Mouse (Mus musculus) ES-CJ7 (cell line): ENCODE measurements around the gene Fndc8.

Source experiments
- DNase-seq: peaks from one replicate; pipeline ENCODE4 v3.0.0; 2011; ENCODE audit warnings: low read depth, low spot score

Fndc8 gene

DNA sequence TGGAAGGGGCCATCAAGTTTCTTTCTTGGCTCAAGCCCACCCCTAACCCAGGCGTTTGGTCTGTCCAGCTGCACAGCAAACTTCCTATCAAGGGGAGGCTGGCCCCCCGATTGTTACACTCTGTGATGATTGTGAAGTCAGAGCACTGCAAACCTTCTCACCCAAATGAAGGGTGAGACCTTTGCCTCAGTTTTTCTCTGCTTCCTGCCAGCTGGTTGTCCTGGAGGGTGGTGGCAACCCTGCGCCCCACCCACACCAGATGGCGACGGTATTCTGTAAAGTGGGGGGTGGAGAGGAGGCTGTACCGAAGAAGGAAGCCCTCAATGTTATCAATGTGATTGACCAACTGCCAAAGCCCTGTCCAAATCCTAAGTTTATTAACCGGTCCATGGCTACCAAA lies at the start of gene Fndc8:
Fndc8 (plus strand) TSS at position 189 of the 400 bp plus-strand sequence.
- DNase-seq: no peak

DNA sequence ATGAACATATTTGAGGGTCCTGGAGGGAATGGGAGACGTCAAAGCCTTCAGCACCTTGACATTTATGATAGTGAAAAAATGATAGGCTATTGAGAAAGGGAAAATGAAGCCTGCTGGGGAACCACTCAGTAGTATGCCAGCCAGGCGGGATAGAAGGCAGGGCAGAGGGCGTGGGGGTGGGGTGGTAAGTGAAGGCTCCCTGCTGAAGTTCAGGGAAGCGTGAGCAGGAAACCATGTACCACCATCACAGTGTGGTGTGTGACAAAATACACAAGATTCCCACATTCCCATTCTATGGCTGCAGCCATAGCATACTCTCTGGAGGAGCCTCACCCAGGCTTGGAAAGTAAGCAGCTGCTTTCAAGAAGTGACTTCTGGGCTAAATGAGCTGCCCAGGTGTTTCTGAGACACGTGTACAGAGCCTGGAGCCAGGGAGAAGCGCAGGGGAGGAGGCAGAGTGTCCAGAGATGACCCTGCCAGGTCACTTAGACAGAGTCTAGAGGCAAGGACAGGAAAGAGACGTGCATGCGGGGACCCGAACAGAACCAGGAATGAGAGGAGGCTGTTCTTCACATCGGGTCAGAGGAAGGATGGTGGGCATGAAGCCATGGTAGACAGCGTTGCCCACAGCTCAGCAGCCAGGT lies 47.0 kb upstream of the Fndc8 start:
- DNase-seq: no peak

DNA sequence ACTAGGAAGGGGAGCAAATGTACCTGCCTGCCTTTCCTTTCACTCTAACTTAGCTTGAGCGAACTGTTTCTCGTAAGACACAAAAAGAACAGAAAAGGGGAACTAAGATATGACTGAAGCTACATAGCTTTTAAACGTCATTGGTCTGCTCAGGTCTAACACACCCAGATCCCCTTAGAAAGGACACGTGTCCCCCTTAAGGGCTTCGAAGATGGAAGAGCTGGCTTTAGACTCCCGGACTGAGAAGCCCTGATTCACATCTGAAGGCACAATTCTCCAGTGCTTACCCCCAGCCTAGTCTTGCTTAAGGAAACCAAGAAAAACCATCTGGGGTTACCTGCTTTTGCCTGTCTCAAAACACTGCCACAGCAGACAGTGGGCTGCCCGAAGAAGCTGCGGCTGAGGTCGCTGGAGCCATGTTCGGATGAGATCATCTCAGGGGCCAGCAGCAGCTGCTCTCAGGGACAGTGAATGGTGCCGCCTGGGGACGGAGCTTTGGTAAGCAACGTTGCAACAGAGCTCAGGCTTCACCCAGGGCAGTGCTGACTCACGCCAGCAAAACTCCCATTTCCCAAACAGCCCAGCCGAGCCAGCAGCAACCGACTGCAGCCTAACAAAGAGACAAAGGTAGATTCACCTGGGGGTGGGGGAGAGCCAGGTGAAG lies 46.4 kb upstream of the Fndc8 start:
- DNase-seq: no peak

DNA sequence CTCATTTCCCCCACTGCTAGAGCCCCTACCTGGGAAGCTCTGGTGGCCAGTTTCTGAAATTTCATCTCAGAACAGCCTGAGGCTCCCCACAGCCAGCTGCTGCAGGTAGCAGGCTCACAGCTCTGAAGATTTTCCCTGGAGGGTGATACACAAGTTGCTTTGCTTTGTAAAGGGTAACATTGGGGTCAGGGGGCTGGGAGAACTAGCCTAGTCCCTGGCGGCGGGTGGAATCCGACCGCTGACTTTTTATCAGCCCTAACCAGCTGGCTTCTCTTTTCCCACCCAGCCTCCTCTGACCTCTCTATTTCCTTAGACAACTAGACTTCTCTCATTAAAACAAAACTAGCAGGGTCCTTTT lies 45.9 kb upstream of the Fndc8 start:
- no peak for DNase-seq

DNA sequence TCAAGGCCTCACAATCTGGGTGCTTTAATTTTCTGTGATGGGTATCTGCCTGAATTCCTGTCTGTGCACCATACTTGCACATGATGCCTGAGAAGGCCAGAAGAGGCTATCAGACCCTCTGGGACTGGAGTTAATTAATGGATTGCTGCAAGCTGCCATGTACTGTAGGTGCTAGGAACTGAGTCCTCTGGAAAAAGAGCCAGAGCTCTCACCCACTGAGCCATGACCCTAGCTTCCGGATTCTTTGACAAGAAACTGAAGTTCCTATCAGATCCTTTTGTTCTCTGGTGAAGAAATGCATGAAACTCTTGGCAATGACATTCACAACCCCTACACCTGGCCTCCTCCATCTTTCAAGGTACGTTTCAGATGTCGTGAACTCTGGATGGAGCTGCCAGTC lies 45.0 kb upstream of the Fndc8 start:
- no peak for DNase-seq

DNA sequence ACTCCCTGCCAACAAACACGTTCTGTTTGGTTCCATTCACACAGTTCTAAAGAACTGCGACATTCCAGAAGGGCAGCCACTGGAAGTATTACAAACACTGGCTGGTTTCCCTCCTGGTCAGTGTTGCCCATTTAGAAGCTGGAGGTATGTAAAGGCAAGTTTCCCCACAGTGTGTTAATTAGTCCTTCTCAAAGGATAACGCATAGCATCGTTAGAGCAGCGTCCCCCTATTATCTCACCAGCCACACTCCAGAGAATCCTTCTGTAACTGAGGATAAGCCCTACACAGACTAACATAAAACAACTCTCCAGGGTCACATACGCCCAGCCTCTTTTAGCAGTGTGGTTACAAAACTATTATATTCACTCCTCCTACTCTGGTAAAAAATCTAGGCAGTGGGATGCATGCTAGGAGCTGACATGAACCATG lies 44.3 kb upstream of the Fndc8 start:
- no peak for DNase-seq

DNA sequence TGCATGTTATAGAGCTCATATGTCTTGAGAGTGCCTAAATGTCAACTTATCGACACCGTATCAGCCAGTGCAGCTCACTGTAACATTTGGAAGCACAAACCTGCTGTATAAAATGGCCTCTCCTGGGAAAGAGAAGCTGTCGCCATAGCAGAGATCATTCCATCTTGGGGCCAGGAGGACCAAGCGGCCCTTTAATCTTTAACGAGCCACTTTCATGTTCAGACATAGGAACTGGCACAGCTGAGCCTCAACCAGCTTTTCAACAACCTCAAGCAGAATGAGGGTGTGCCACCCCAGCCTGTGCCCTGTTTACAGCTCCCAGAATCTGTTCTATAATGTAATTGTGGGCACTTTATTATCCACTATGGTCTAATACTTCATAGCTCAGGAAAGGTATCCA lies 41.7 kb upstream of the Fndc8 start:
- no peak for DNase-seq

DNA sequence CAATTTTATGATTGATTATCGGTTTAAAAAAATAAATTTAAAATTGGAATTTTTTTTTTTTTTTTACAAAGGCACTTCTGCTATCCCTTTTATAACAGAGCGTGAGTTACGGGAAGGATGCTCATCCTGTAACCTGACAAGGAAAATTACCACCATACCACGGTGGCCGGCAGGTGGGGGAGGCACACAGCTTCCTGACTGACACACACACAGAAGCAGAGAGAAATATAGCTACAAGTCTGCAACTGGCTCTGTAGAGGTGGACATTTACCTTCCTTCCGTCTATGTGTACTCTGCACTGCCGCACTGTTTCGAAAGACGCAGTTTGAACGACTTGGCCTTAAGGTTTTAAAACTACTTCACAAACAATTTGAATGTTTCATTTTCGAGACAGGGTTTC lies 39.8 kb upstream of the Fndc8 start:
- no peak for DNase-seq

DNA sequence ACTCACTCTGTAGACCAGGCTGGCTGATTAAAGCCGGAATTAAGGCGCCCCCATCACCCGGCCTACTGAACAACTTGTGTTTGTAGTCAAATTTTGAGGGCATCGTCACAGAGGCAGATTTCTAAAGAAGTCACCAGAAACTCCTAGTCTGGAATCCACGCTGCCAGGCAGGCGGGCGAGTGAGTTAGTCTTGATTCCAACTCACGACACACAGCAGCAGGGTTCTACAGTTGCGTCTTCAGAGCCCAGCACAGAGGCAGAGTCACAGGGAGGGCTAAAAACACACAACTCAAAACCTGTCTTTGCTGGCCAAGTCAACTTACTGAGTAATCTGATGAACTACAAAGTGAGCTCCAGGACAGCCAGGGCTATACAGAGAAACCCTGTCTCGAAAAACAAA lies 39.4 kb upstream of the Fndc8 start:
- DNase-seq: no peak

DNA sequence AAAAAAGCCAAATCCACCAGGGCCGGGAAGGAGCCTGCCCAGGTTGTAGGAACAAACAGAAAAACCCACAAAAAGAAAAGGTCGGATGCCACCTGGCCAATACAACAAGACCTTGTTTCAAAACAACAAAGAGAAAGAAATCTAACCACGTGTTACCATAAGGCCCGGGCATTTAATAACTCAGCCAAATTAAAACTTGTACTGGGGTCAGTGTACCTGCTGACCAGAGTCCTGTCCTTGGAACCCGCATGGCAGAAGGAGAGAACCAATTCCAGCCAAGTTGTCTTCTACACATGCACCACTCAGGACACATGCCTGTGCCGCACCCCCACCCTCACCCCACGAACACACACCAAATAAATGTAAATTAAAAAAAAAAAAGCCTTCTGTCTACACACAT lies 39.0 kb upstream of the Fndc8 start:
- no peak for DNase-seq

DNA sequence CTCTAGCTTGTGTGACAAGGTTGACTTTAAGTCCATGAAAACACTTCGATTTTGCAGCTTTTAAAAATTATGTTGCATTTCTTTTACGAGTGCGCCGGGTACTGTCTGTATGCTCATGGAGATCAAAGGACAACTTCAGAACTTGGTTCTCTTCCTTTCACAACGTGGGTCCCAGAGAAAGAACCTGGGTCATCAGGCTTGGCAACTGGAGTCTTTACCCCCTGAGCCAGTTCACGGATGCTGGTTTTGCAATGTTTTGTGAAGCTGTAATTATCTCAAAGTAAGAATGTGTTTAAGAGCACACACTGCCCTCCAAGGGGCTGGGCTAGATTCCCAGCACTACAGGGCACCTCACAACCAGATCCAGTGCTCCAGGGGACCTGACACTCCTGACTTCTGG lies 37.8 kb upstream of the Fndc8 start:
- DNase-seq: no peak

DNA sequence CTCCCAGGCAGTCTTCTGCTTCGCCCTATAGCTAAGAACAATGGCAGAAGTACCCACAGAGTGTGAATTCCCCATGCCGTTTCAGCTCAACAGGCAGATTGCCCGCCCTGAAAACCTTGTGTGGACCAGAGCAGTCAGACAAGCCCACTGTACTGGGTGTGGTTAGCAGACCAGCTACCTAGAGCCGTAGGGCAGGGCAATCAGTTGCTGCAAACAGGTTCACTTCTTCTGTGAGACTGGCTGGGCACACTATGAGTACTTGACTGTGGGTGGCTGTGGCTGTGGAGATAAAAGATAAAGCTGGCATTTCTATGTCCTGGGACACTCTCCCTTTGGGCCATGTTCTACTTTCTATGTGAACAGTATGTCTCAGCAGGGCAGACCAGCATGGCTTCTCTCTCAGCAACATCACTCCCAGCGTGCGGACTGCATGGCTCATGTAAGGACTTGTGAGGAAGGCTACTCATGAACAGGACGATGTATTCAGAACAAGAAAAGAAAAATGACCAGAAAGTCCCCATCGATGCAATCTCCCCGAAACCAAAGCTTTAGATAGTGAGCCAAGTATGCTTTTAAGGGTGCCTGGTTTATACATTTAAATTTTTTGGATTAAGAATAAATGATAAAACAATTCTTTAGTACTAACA lies 36.5 kb upstream of the Fndc8 start:
- no peak for DNase-seq

DNA sequence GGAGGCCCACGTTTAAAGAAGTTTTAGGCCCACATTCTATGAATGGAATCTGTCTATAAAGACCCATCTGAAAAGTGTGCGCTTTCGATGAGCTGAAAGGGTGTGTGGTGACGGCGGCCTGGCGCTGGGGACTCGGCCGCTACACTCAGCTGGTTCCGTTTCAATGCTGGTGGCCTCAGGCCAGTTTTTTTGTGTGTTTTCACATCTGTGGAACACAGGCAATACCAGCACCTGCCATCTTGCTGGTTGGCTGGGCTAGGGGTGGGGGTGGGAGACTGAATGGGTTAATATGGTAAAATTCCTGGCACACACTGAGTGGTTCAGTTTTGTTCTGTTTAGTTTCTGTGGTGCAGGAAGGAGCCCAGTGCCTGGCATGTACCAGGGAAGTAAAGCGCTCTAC lies 35.9 kb upstream of the Fndc8 start:
- DNase-seq: no peak

DNA sequence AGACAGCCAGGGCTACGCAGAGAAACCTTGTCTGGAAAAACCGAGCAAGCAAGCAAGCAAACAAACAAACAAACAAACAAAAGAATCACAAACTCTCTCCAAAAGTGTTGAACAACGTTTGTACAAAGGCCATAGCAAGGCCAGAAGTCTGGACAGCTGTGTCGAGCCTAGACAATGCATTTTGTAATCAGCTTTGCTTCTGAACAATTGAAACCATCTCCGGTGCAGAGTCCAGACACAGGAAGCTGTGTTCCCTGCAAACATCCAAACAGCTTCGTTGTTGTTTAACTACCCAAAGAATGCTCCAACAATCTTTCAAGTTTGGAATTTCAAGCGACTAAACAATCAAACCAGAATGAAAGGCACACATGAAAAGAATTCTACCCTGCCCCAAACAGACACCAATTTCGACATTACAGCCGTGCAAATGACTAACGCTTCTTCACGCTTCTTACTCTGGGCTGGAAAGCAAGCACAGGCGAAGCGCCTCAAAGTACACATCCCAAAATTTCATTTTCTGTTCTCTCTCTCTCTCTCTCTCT lies 34.5 kb upstream of the Fndc8 start:
- DNase-seq: peak; percentile 52

DNA sequence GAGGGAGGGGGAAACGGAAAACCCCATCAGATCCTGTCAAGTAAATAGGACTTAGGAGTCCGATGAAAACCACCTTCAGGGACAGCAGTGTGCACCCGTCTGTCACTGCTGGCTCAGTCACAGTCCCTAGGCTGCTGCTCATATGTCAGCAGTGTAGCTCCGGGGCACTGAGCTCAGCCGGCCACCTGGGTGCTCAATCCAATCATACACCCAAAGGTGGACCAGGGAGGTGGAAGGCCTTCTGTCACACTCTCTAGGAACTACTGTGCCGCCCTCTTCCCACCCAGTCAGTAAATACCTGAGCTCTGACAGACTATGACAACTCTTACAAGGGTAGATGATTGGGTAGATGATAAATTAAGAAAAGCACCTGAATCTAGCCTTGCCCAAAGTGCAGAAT lies 31.2 kb upstream of the Fndc8 start:
- DNase-seq: no peak

DNA sequence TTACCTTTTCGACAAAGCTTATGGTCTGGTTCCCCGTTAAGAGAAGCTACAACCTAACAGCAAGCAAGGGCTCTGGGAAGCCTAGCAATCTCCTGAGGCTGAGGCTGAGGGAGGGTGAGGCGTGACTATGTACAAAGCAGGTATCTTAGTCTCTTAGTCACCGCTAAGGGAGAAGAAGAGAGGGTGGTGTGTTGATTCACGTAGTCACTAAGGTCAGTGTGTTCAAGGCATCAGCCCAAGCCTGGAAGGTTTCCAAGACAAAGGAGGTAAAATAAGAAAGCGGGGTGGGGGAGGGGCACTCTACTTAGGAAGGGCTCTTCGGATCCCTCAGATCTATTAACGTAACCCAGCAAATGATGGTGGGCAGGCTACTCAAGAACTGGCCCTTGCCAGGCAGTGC lies 30.4 kb upstream of the Fndc8 start:
- no peak for DNase-seq

DNA sequence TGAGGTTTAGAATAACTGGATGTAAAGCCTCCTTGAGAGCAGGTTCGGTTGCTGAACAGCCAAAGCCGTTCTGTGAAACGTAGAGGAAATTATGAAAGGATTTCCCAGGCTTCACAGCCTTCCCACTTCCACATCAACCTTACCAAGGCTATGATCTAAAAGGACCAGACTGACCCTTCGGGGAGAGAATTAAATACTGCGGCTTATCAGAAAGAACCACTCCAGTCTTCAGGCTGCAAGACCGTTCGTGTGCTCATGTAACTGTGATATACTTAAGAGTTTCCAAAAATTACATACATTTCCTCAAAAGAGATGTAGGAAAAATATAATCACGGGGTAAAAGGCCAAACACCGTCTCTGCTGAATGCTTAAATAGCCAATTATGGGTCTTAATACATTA lies 29.3 kb upstream of the Fndc8 start:
- DNase-seq: no peak

DNA sequence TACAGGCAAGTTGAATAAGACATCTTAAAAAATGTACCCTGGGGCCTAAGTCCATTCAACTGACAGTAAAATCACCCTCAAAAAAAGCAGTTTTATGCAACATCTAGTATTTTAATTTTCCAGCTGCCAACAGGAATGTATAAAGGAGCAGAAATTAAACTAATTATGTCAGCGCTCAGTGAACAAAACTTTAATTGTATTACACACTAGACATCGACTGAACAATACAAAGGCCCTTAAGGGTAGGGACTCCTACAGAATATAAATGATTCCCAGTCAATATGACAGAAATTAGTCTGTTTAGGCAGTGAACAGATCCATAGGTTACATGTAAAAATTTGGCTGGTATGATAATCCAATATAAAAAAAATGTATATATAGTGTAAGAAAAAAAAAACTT lies 28.9 kb upstream of the Fndc8 start:
- DNase-seq: no peak

DNA sequence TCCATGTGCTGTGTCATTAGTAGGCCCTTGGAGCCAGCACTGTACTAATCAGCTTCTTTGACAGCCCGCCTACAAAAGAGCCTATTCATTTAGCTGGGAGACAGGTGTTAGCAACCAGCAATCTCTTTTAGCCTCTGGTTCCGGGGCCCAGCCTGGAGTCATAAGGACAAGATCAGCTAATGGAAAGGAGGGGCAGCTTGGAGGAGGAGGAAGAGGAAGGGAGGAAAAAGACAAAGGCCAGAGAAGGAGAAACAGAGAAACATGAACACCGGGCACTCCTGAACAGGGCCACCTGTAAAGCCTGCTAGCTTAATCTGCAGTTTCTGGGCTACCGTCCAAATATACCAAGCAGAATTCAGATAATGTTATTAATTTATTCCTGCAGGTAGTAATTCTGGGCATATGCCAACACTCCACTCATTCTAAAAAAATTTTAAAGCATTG lies 28.4 kb upstream of the Fndc8 start:
- DNase-seq: no peak

DNA sequence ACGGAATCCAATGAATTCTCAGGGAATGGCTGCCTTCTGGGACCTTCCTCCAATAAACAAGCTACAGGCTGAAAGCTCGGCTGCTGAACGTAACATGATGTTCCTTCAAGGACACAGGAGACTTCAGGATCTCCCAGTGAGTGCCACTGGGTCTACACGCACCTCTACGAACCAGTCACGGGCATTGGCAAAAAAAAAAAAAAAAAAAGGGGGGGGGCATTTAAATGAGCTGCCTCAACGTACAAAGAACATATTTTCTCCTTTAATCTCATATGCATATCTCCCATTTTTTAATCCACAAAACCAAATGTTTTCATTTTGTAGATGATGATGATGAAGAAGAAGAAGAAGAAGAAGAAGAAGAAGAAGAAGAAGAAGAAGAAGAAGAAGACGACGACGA lies 26.0 kb upstream of the Fndc8 start:
- DNase-seq: no peak

DNA sequence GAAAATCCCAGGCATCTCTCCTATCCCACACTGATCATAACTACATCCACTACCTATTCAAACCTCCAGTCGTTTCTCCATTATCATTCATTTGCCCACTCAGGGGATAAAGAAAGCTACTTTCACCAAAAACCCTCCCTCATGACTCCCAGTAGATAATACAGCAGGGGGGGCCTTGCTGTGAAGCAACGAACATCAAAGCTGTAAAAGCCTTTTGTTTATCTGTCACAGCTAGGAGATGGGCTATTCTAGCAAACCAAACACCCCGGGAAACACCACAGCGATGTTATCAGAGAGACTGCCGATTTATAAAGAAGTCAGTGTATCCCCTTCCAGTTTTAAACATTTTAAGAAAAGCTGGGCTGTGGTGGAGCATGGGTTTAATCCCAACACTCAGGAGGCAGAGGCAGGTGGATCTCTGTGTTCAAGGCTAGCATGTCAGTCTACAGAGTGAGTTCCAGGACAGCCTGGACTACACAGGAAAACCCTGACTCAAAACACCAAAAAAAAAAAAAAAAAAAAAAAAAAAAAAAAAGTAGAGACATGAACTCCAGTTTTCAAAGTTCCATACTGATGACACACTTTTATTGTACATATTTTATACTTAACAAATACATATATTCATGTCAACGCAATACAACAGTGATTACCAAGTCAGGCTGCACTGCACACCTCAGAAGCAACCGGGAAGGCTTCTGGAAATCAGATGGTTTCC lies 24.9 kb upstream of the Fndc8 start:
- DNase-seq: peak; percentile 36

DNA sequence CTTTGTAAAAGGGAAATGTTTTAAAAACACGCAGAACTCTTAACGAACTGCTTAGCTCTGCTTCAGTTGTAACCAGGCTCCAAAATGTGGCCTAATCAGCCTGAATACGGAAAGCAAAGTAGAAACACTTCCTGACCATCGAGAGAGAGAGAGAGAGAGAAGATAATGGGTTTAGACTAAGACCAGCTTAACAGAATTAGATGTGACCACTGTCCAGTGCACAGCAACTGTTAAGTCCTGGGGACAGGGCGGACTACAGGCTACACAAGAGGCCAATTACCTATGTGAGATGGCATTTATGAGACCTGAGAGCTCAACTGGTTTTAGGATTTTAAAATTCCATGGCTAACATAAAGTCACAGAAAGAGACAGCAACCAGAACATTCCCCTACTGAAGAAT lies 24.0 kb upstream of the Fndc8 start:
- no peak for DNase-seq
